Mouse (Mus musculus): ENCODE data around the gene Ggct. TPM values are rescaled to one million over a fixed set of nuclear protein-coding genes. Genes with fewer than 3 reads are reported as not detected.
"Not testable (repeated sequence)": the region's sequence is repeated elsewhere in the genome, so short reads cannot be mapped to it uniquely, and the experiment has no call there.

The Ggct gene
- polyA plus RNA-seq, 1 experiment from 2014 or later: 6.3 TPM

- no peak for ATAC-seq (replicated peaks; ENCODE audit: insufficient number of reproducible peaks, low FRiP score, low TSS enrichment)
- peaks cover 3% of the 10 kb centered on the region; the same call in 1 of the 2 replicates for H3K4me1 ChIP-seq (ENCODE audit: control insufficient read depth, insufficient read depth, low read length)
- no peak overlapping the region for H3K4me3 ChIP-seq (ENCODE audit: low read depth, low read length)
- no peak overlapping the region for H3K9ac ChIP-seq (ENCODE audit: low read depth, low read length)
- H3K27me3 ChIP-seq (ENCODE audit: control insufficient read depth, insufficient read depth, low read length): peaks cover 19% of the 10 kb centered on the region
- no peak overlapping the region for H3K4me2 ChIP-seq
- H3K27ac ChIP-seq (ENCODE audit: low read depth, low read length): no peak overlapping the region
- no peaks in the 10 kb centered on the region for H3K36me3 ChIP-seq (ENCODE audit: control insufficient read depth, insufficient read depth, low read length)
- WGBS (ENCODE audit: insufficient replicate concordance): 35% methylated on average over 10 of the region's 10 CpGs
- H3K9me3 ChIP-seq (replicated peaks; ENCODE audit: control insufficient read depth, low read length): no peaks in the 10 kb centered on the region
These were observed 25.2 kb downstream of the Ggct start for GRCm38 (mm10) chr6:54967591-54967990.

- ATAC-seq (replicated peaks; ENCODE audit: insufficient number of reproducible peaks, low FRiP score, low TSS enrichment): no peak
- peaks cover 14% of the 10 kb centered on the region for H3K27me3 ChIP-seq (ENCODE audit: control insufficient read depth, insufficient read depth, low read length)
- no peak overlapping the region for H3K9ac ChIP-seq (ENCODE audit: low read depth, low read length)
- 34% methylated on average over 5 of the region's 5 CpGs for WGBS (ENCODE audit: insufficient replicate concordance)
- H3K36me3 ChIP-seq (ENCODE audit: control insufficient read depth, insufficient read depth, low read length): no peaks in the 10 kb centered on the region
- no peak overlapping the region for H3K4me2 ChIP-seq
- H3K4me1 ChIP-seq (ENCODE audit: control insufficient read depth, insufficient read depth, low read length): peaks cover 3% of the 10 kb centered on the region; the same call in 1 of the 2 replicates
- H3K27ac ChIP-seq (ENCODE audit: low read depth, low read length): no peak overlapping the region
- H3K9me3 ChIP-seq (replicated peaks; ENCODE audit: control insufficient read depth, low read length): no peaks in the 10 kb centered on the region
- no peak overlapping the region for H3K4me3 ChIP-seq (ENCODE audit: low read depth, low read length)
These were observed 27.5 kb downstream of the Ggct start for GRCm38 (mm10) chr6:54965234-54965633.

- Histone ChIP-seq H3K9me3 (replicated peaks; ENCODE audit: control insufficient read depth, low read length) (no peaks in the 10 kb centered on the region), H3K4me3 (ENCODE audit: low read depth, low read length) (no peak overlapping the region), H3K4me2 (no peak overlapping the region), H3K9ac (ENCODE audit: low read depth, low read length) (no peak overlapping the region), H3K36me3 (ENCODE audit: control insufficient read depth, insufficient read depth, low read length) (no peaks in the 10 kb centered on the region), H3K27me3 (ENCODE audit: control insufficient read depth, insufficient read depth, low read length) (peaks cover 11% of the 10 kb centered on the region), H3K4me1 (ENCODE audit: control insufficient read depth, insufficient read depth, low read length) (peaks cover 3% of the 10 kb centered on the region; the same call in 1 of the 2 replicates), H3K27ac (ENCODE audit: low read depth, low read length) (no peak overlapping the region)
- 46% methylated on average over 1 of the region's 1 CpGs for WGBS (ENCODE audit: insufficient replicate concordance)
- no peak for ATAC-seq (replicated peaks; ENCODE audit: insufficient number of reproducible peaks, low FRiP score, low TSS enrichment)
These were observed 28.0 kb downstream of the Ggct start for GRCm38 (mm10) chr6:54964755-54965154.

- H3K9me3 ChIP-seq (replicated peaks; ENCODE audit: control insufficient read depth, low read length): no peaks in the 10 kb centered on the region
- H3K36me3 ChIP-seq (ENCODE audit: control insufficient read depth, insufficient read depth, low read length): no peaks in the 10 kb centered on the region
- H3K4me2 ChIP-seq: no peak overlapping the region
- no peak overlapping the region for H3K4me3 ChIP-seq (ENCODE audit: low read depth, low read length)
- whole genome bisulfite sequencing (ENCODE audit: insufficient replicate concordance): 70% methylated on average over 2 of the region's 2 CpGs
- no peak overlapping the region for H3K9ac ChIP-seq (ENCODE audit: low read depth, low read length)
- peaks cover 11% of the 10 kb centered on the region; the same call in 1 of the 2 replicates for H3K27me3 ChIP-seq (ENCODE audit: control insufficient read depth, insufficient read depth, low read length)
- H3K4me1 ChIP-seq (ENCODE audit: control insufficient read depth, insufficient read depth, low read length): peaks cover 3% of the 10 kb centered on the region; the same call in 1 of the 2 replicates
- no peak overlapping the region for H3K27ac ChIP-seq (ENCODE audit: low read depth, low read length)
- ATAC-seq (replicated peaks; ENCODE audit: insufficient number of reproducible peaks, low FRiP score, low TSS enrichment): no peak
These were observed 29.2 kb downstream of the Ggct start for GRCm38 (mm10) chr6:54963599-54963998.

GRCm38 (mm10) chr6:54957655-54958054 lies 35.1 kb downstream of the Ggct start:
- H3K9ac ChIP-seq (ENCODE audit: low read depth, low read length): no peak overlapping the region
- ATAC-seq (replicated peaks; ENCODE audit: insufficient number of reproducible peaks, low FRiP score, low TSS enrichment): no peak
- H3K27ac ChIP-seq (ENCODE audit: low read depth, low read length): no peak overlapping the region
- no peak overlapping the region for H3K4me3 ChIP-seq (ENCODE audit: low read depth, low read length)
- 83% methylated on average over 8 of the region's 8 CpGs for WGBS (ENCODE audit: insufficient replicate concordance)
- H3K36me3 ChIP-seq (ENCODE audit: control insufficient read depth, insufficient read depth, low read length): no peaks in the 10 kb centered on the region
- no peaks in the 10 kb centered on the region for H3K27me3 ChIP-seq (ENCODE audit: control insufficient read depth, insufficient read depth, low read length)
- H3K9me3 ChIP-seq (replicated peaks; ENCODE audit: control insufficient read depth, low read length): no peaks in the 10 kb centered on the region
- no peak overlapping the region for H3K4me2 ChIP-seq
- H3K4me1 ChIP-seq (ENCODE audit: control insufficient read depth, insufficient read depth, low read length): peaks cover 7% of the 10 kb centered on the region; the same call in 1 of the 2 replicates

- 58% methylated on average over 1 of the region's 1 CpGs for WGBS (ENCODE audit: insufficient replicate concordance)
- Histone ChIP-seq H3K4me3 (ENCODE audit: low read depth, low read length) (no peak overlapping the region), H3K27ac (ENCODE audit: low read depth, low read length) (no peak overlapping the region), H3K27me3 (ENCODE audit: control insufficient read depth, insufficient read depth, low read length) (no peaks in the 10 kb centered on the region), H3K36me3 (ENCODE audit: control insufficient read depth, insufficient read depth, low read length) (no peaks in the 10 kb centered on the region), H3K4me2 (no peak overlapping the region), H3K9me3 (replicated peaks; ENCODE audit: control insufficient read depth, low read length) (no peaks in the 10 kb centered on the region), H3K4me1 (ENCODE audit: control insufficient read depth, insufficient read depth, low read length) (peaks cover 7% of the 10 kb centered on the region; the same call in 1 of the 2 replicates), H3K9ac (ENCODE audit: low read depth, low read length) (no peak overlapping the region)
- no peak; the same call in 1 of the 2 replicates for ATAC-seq (replicated peaks; ENCODE audit: insufficient number of reproducible peaks, low FRiP score, low TSS enrichment)
These were observed 36.3 kb downstream of the Ggct start for GRCm38 (mm10) chr6:54956425-54956824.

GRCm38 (mm10) chr6:54955949-54956348 lies 36.8 kb downstream of the Ggct start:
- H3K9me3 ChIP-seq (replicated peaks; ENCODE audit: control insufficient read depth, low read length): no peaks in the 10 kb centered on the region
- H3K4me1 ChIP-seq (ENCODE audit: control insufficient read depth, insufficient read depth, low read length): peaks cover 7% of the 10 kb centered on the region; the same call in 1 of the 2 replicates
- H3K27me3 ChIP-seq (ENCODE audit: control insufficient read depth, insufficient read depth, low read length): no peaks in the 10 kb centered on the region
- H3K4me2 ChIP-seq: no peak overlapping the region
- no peaks in the 10 kb centered on the region for H3K36me3 ChIP-seq (ENCODE audit: control insufficient read depth, insufficient read depth, low read length)
- no peak overlapping the region for H3K9ac ChIP-seq (ENCODE audit: low read depth, low read length)
- H3K27ac ChIP-seq (ENCODE audit: low read depth, low read length): no peak overlapping the region
- no peak overlapping the region for H3K4me3 ChIP-seq (ENCODE audit: low read depth, low read length)
- ATAC-seq (replicated peaks; ENCODE audit: insufficient number of reproducible peaks, low FRiP score, low TSS enrichment): no peak

- Histone ChIP-seq H3K9ac (ENCODE audit: low read depth, low read length) (no peak overlapping the region), H3K27me3 (ENCODE audit: control insufficient read depth, insufficient read depth, low read length) (no peaks in the 10 kb centered on the region), H3K9me3 (replicated peaks; ENCODE audit: control insufficient read depth, low read length) (no peaks in the 10 kb centered on the region), H3K4me3 (ENCODE audit: low read depth, low read length) (no peak overlapping the region), H3K36me3 (ENCODE audit: control insufficient read depth, insufficient read depth, low read length) (no peaks in the 10 kb centered on the region), H3K4me1 (ENCODE audit: control insufficient read depth, insufficient read depth, low read length) (peaks cover 7% of the 10 kb centered on the region; the same call in 1 of the 2 replicates), H3K4me2 (no peak overlapping the region), H3K27ac (ENCODE audit: low read depth, low read length) (no peak overlapping the region)
- WGBS (ENCODE audit: insufficient replicate concordance): 41% methylated on average over 10 of the region's 10 CpGs
- ATAC-seq (replicated peaks; ENCODE audit: insufficient number of reproducible peaks, low FRiP score, low TSS enrichment): no peak
These were observed 37.9 kb downstream of the Ggct start for GRCm38 (mm10) chr6:54954659-54955414.

GRCm38 (mm10) chr6:54953399-54953798 lies 39.4 kb downstream of the Ggct start:
- not testable (repeated sequence) for H3K36me3 ChIP-seq (ENCODE audit: control insufficient read depth, insufficient read depth, low read length); H3K27me3 ChIP-seq (ENCODE audit: control insufficient read depth, insufficient read depth, low read length); H3K9ac ChIP-seq (ENCODE audit: low read depth, low read length); H3K27ac ChIP-seq (ENCODE audit: low read depth, low read length); ATAC-seq (replicated peaks; ENCODE audit: insufficient number of reproducible peaks, low FRiP score, low TSS enrichment); H3K4me2 ChIP-seq; H3K4me3 ChIP-seq (ENCODE audit: low read depth, low read length); H3K9me3 ChIP-seq (replicated peaks; ENCODE audit: control insufficient read depth, low read length); H3K4me1 ChIP-seq (ENCODE audit: control insufficient read depth, insufficient read depth, low read length)
- WGBS (ENCODE audit: insufficient replicate concordance): 81% methylated on average over 4 of the region's 4 CpGs
